Mouse (Mus musculus) limb, embryonic 10.5 days (tissue): ENCODE measurements around the gene Usp38. TPM values are rescaled to one million over a fixed set of nuclear protein-coding genes. Genes with fewer than 3 reads are reported as not detected.
"Not testable (repeated sequence)": the region's sequence is repeated elsewhere in the genome, so short reads cannot be mapped to it uniquely, and the experiment has no call there.

Experiments
- DNase-seq: peaks from one replicate; pipeline ENCODE4 v3.0.0-alpha.2; 2017; ENCODE audit warnings: low spot score
- H3K27ac ChIP-seq: fragments of 300-500 bp; sonication (generic); 2 replicates; pipeline ENCODE4 v1.5.1; 2016; ENCODE audit warnings: mild to moderate bottlenecking
- H3K27me3 ChIP-seq: fragments of 300-500 bp; sonication (generic); 2 replicates; pipeline ENCODE4 v1.6.1; 2016; ENCODE audit warnings: low read depth, mild to moderate bottlenecking; ENCODE audit not compliant: poor library complexity, severe bottlenecking
- H3K36me3 ChIP-seq: fragments of 300-500 bp; sonication (generic); 2 replicates; pipeline ENCODE4 v1.6.1; 2016; ENCODE audit warnings: mild to moderate bottlenecking, moderate library complexity
- H3K4me1 ChIP-seq: fragments of 300-500 bp; sonication (generic); 2 replicates; pipeline ENCODE4 v1.6.1; 2016
- H3K4me3 ChIP-seq: fragments of 300-500 bp; sonication (generic); 2 replicates; pipeline ENCODE4 v1.5.1; 2016; ENCODE audit warnings: mild to moderate bottlenecking, moderate library complexity
- H3K9me3 ChIP-seq: fragments of 300-500 bp; sonication (generic); replicated peaks from 2 replicates; pipeline ENCODE4 v1.6.1; 2016; ENCODE audit warnings: mild to moderate bottlenecking
- WGBS: fragments of 180-500 bp; shearing (Covaris S2); methylation state at CpG from one replicate; pipeline ENCODE4 v1.1.7; 2016; 5-methylcytosine and 5-hydroxymethylcytosine counted together
- polyA plus RNA-seq: library from polyadenylated mRNA; unstranded; fragments of >200 nt; fragmentation: Nextera tagmentation; extraction: Ambion mirVana; gene quantifications from 2 replicates; pipeline ENCODE4 v1.2.1, GENCODE M21; 2016

The Usp38 gene
- polyA plus RNA-seq = 23.5 and 25.2 TPM in 2 replicates

GRCm38 (mm10) chr8:81014789-81015699, at the start of gene Usp38:
Gene Usp38 (minus strand): TSS chr8:81014928.
- Histone ChIP-seq H3K27ac (peak within 1 kb of the TSS; percentile 92), H3K4me1 (peaks cover 21% of the 10 kb centered on the region), H3K36me3 (peaks cover 13% of the 10 kb centered on the region), H3K27me3 (no peaks in the 10 kb centered on the region), H3K9me3 (no peaks in the 10 kb centered on the region), H3K4me3 (peak within 1 kb of the TSS; percentile 96)
- peak; percentile 100 for DNase-seq
- WGBS = 4% methylated on average over 57 of the region's 57 CpGs

GRCm38 (mm10) chr8:81062566-81062965, 47.8 kb upstream of the Usp38 start:
- Histone ChIP-seq H3K27me3 (no peaks in the 10 kb centered on the region), H3K36me3 (no peaks in the 10 kb centered on the region), H3K9me3 (no peaks in the 10 kb centered on the region), H3K4me1 (peaks cover 15% of the 10 kb centered on the region), H3K4me3 (no peak overlapping the region), H3K27ac (no peak overlapping the region)
- 49% methylated on average over 3 of the region's 3 CpGs for WGBS
- peak; percentile 35 for DNase-seq

- no peak for DNase-seq
- WGBS = 43% methylated on average over 3 of the region's 3 CpGs
Measured at GRCm38 (mm10) chr8:81061950-81062349, 47.2 kb upstream of the Usp38 start.

GRCm38 (mm10) chr8:81044201-81044600, 29.5 kb upstream of the Usp38 start:
- no peaks in the 10 kb centered on the region for H3K27me3 ChIP-seq
- no peak overlapping the region for H3K27ac ChIP-seq
- WGBS = 81% methylated on average over 3 of the region's 3 CpGs
- no peaks in the 10 kb centered on the region for H3K9me3 ChIP-seq
- no peaks in the 10 kb centered on the region for H3K4me1 ChIP-seq
- H3K36me3 ChIP-seq = no peaks in the 10 kb centered on the region
- no peak for DNase-seq
- H3K4me3 ChIP-seq = no peak overlapping the region

More at GRCm38 (mm10) chr8:81061950-81062349, 47.2 kb upstream of the Usp38 start:
- Histone ChIP-seq H3K4me1 (peaks cover 15% of the 10 kb centered on the region), H3K27me3 (no peaks in the 10 kb centered on the region), H3K36me3 (no peaks in the 10 kb centered on the region), H3K27ac (no peak overlapping the region), H3K9me3 (no peaks in the 10 kb centered on the region), H3K4me3 (no peak overlapping the region)

GRCm38 (mm10) chr8:81027991-81028390, 13.3 kb upstream of the Usp38 start:
- 54% methylated on average over 2 of the region's 2 CpGs for WGBS
- H3K27ac ChIP-seq = no peak overlapping the region
- peaks cover 3% of the 10 kb centered on the region; the same call in 1 of the 2 replicates for H3K9me3 ChIP-seq
- no peaks in the 10 kb centered on the region for H3K36me3 ChIP-seq
- no peaks in the 10 kb centered on the region for H3K4me1 ChIP-seq
- no peaks in the 10 kb centered on the region for H3K27me3 ChIP-seq
- H3K4me3 ChIP-seq = no peak overlapping the region
- no peak for DNase-seq

GRCm38 (mm10) chr8:81017548-81017947, 2.8 kb upstream of the Usp38 start:
- not testable (repeated sequence) for H3K9me3 ChIP-seq, H3K4me3 ChIP-seq, H3K36me3 ChIP-seq, DNase-seq, H3K27me3 ChIP-seq, H3K27ac ChIP-seq
- 91% methylated on average over 8 of the region's 8 CpGs for WGBS
- H3K4me1 ChIP-seq = peaks cover 15% of the 10 kb centered on the region

GRCm38 (mm10) chr8:81013811-81014530, 757 bp downstream of the Usp38 start:
- Histone ChIP-seq H3K4me3 (peak overlapping the region; percentile 96), H3K9me3 (no peaks in the 10 kb centered on the region), H3K36me3 (peaks cover 24% of the 10 kb centered on the region), H3K4me1 (peaks cover 21% of the 10 kb centered on the region), H3K27ac (peak overlapping the region; percentile 92), H3K27me3 (no peaks in the 10 kb centered on the region)
- DNase-seq = no peak
- WGBS = 4% methylated on average over 45 of the region's 45 CpGs

- no peak overlapping the region for H3K27ac ChIP-seq
- peak overlapping the region; percentile 96 for H3K4me3 ChIP-seq
- no peaks in the 10 kb centered on the region for H3K27me3 ChIP-seq
- no peaks in the 10 kb centered on the region for H3K9me3 ChIP-seq
- DNase-seq = no peak
- 86% methylated on average over 2 of the region's 2 CpGs for WGBS
- peaks cover 34% of the 10 kb centered on the region for H3K36me3 ChIP-seq
- H3K4me1 ChIP-seq = peaks cover 21% of the 10 kb centered on the region
Measured at GRCm38 (mm10) chr8:81012699-81013098, 2.0 kb downstream of the Usp38 start.

GRCm38 (mm10) chr8:81012031-81012560, 2.6 kb downstream of the Usp38 start:
- 91% methylated on average over 4 of the region's 4 CpGs for WGBS
- Histone ChIP-seq H3K27ac (no peak overlapping the region), H3K4me1 (peaks cover 21% of the 10 kb centered on the region), H3K4me3 (peak overlapping the region; percentile 96), H3K27me3 (no peaks in the 10 kb centered on the region), H3K9me3 (no peaks in the 10 kb centered on the region), H3K36me3 (peaks cover 39% of the 10 kb centered on the region)
- DNase-seq = no peak

GRCm38 (mm10) chr8:81010386-81010785, 4.3 kb downstream of the Usp38 start:
- Histone ChIP-seq H3K27me3 (no peaks in the 10 kb centered on the region), H3K36me3 (peaks cover 54% of the 10 kb centered on the region), H3K4me1 (peaks cover 21% of the 10 kb centered on the region), H3K4me3 (no peak overlapping the region), H3K27ac (no peak overlapping the region), H3K9me3 (no peaks in the 10 kb centered on the region)
- 90% methylated on average over 5 of the region's 5 CpGs for WGBS
- DNase-seq = no peak

GRCm38 (mm10) chr8:81005114-81005513, 9.6 kb downstream of the Usp38 start:
- no peak for DNase-seq
- Histone ChIP-seq H3K4me1 (no peaks in the 10 kb centered on the region), H3K9me3 (no peaks in the 10 kb centered on the region), H3K4me3 (no peak overlapping the region), H3K27ac (no peak overlapping the region), H3K27me3 (no peaks in the 10 kb centered on the region), H3K36me3 (peaks cover 84% of the 10 kb centered on the region)
- 89% methylated on average over 1 of the region's 1 CpGs for WGBS

- H3K36me3 ChIP-seq = peaks cover 87% of the 10 kb centered on the region
- no peak overlapping the region for H3K27ac ChIP-seq
- no peak overlapping the region for H3K4me3 ChIP-seq
- 51% methylated on average over 1 of the region's 1 CpGs for WGBS
- H3K4me1 ChIP-seq = no peaks in the 10 kb centered on the region
- H3K9me3 ChIP-seq = no peaks in the 10 kb centered on the region
- no peaks in the 10 kb centered on the region for H3K27me3 ChIP-seq
- DNase-seq = no peak
Measured at GRCm38 (mm10) chr8:80996632-80997031, 18.1 kb downstream of the Usp38 start.

- Histone ChIP-seq H3K4me1 (no peaks in the 10 kb centered on the region), H3K27me3 (no peaks in the 10 kb centered on the region), H3K36me3 (peaks cover 90% of the 10 kb centered on the region), H3K27ac (no peak overlapping the region), H3K9me3 (no peaks in the 10 kb centered on the region), H3K4me3 (no peak overlapping the region)
- 68% methylated on average over 3 of the region's 3 CpGs for WGBS
- no peak for DNase-seq
Measured at GRCm38 (mm10) chr8:80991937-80992336, 22.8 kb downstream of the Usp38 start.
